Mouse (Mus musculus): ENCODE results near the gene Cox16. TPM values are rescaled to one million over a fixed set of nuclear protein-coding genes. Genes with fewer than 3 reads are reported as not detected.
"Not testable (repeated sequence)": the region's sequence is repeated elsewhere in the genome, so short reads cannot be mapped to it uniquely, and the experiment has no call there.

The Cox16 gene
- polyA plus RNA-seq, 1 experiment from 2014 or later = 115 TPM

GRCm38 (mm10) chr12:81421846-81422245, 63.1 kb downstream of the Cox16 start, which contains the start of gene Adam4:
Gene Adam4, minus strand, starts transcription at chr12:81421946.
- no peaks in the 10 kb centered on the region; the same call in 1 of the 2 replicates for H3K9me3 ChIP-seq
- H3K4me3 ChIP-seq = no peak within 1 kb of the TSS
- H3K36me3 ChIP-seq = peaks cover 4% of the 10 kb centered on the region; the same call in 1 of the 2 replicates
- no peak within 1 kb of the TSS for H3K4me2 ChIP-seq
- no peak within 1 kb of the TSS for H3K9ac ChIP-seq
- no peaks in the 10 kb centered on the region for H3K27me3 ChIP-seq
- H3K4me1 ChIP-seq = no peaks in the 10 kb centered on the region
- H3K27ac ChIP-seq = no peak within 1 kb of the TSS
- 88% methylated on average over 1 of the region's 1 CpGs for WGBS
- no peak for ATAC-seq (ENCODE audit: borderline replicate concordance, extremely low read depth, low FRiP score, low TSS enrichment)

GRCm38 (mm10) chr12:81413211-81413610, 71.7 kb downstream of the Cox16 start:
- no peaks in the 10 kb centered on the region for H3K9me3 ChIP-seq
- no peak overlapping the region for H3K27ac ChIP-seq
- no peak overlapping the region for H3K4me2 ChIP-seq
- H3K4me1 ChIP-seq = no peaks in the 10 kb centered on the region
- 87% methylated on average over 3 of the region's 3 CpGs for WGBS
- H3K27me3 ChIP-seq = no peaks in the 10 kb centered on the region
- ATAC-seq (ENCODE audit: borderline replicate concordance, extremely low read depth, low FRiP score, low TSS enrichment) = no peak
- H3K36me3 ChIP-seq = no peaks in the 10 kb centered on the region
- H3K9ac ChIP-seq = no peak overlapping the region
- no peak overlapping the region for H3K4me3 ChIP-seq

- Histone ChIP-seq H3K27ac (no peak overlapping the region), H3K4me3 (no peak overlapping the region), H3K36me3 (no peaks in the 10 kb centered on the region), H3K9ac (no peak overlapping the region), H3K9me3 (no peaks in the 10 kb centered on the region), H3K27me3 (no peaks in the 10 kb centered on the region), H3K4me1 (no peaks in the 10 kb centered on the region), H3K4me2 (no peak overlapping the region)
- ATAC-seq (ENCODE audit: borderline replicate concordance, extremely low read depth, low FRiP score, low TSS enrichment) = no peak
- WGBS = 89% methylated on average over 3 of the region's 3 CpGs
These were observed 76.0 kb downstream of the Cox16 start for GRCm38 (mm10) chr12:81408966-81409365.

- no peaks in the 10 kb centered on the region for H3K27me3 ChIP-seq
- no peak overlapping the region for H3K4me3 ChIP-seq
- no peaks in the 10 kb centered on the region for H3K4me1 ChIP-seq
- ATAC-seq (ENCODE audit: borderline replicate concordance, extremely low read depth, low FRiP score, low TSS enrichment) = no peak
- no peak overlapping the region for H3K27ac ChIP-seq
- no peaks in the 10 kb centered on the region for H3K9me3 ChIP-seq
- H3K36me3 ChIP-seq = no peaks in the 10 kb centered on the region
- 7% methylated on average over 1 of the region's 1 CpGs for WGBS
- H3K4me2 ChIP-seq = no peak overlapping the region
- no peak overlapping the region for H3K9ac ChIP-seq
These were observed 82.7 kb downstream of the Cox16 start for GRCm38 (mm10) chr12:81402187-81402586.

GRCm38 (mm10) chr12:81379364-81379763, 105.6 kb downstream of the Cox16 start, which contains the start of gene Gm4787:
Gene Gm4787, minus strand, starts transcription at chr12:81379464.
- WGBS = 79% methylated on average over 1 of the region's 1 CpGs

GRCm38 (mm10) chr12:81333841-81334240, 151.1 kb downstream of the Cox16 start:
- peaks cover 32% of the 10 kb centered on the region for H3K27me3 ChIP-seq

More at GRCm38 (mm10) chr12:81379364-81379763, 105.6 kb downstream of the Cox16 start, which contains the start of gene Gm4787:
- not testable (repeated sequence) for H3K27me3 ChIP-seq; H3K36me3 ChIP-seq; H3K4me2 ChIP-seq; H3K27ac ChIP-seq; H3K9ac ChIP-seq; H3K9me3 ChIP-seq; H3K4me1 ChIP-seq; H3K4me3 ChIP-seq; ATAC-seq (ENCODE audit: borderline replicate concordance, extremely low read depth, low FRiP score, low TSS enrichment)

GRCm38 (mm10) chr12:81332875-81333421, 152.0 kb downstream of the Cox16 start, which contains the start of gene Slc8a3:
Gene Slc8a3, minus strand, starts transcription at chr12:81333180.
- Histone ChIP-seq H3K27ac (no peak within 1 kb of the TSS), H3K9ac (peak within 1 kb of the TSS; percentile 50), H3K4me1 (peaks cover 8% of the 10 kb centered on the region; the same call in 1 of the 2 replicates), H3K36me3 (no peaks in the 10 kb centered on the region), H3K4me3 (peak within 1 kb of the TSS; percentile 56), H3K27me3 (peaks cover 32% of the 10 kb centered on the region), H3K9me3 (no peaks in the 10 kb centered on the region), H3K4me2 (peak within 1 kb of the TSS; percentile 99)
- ATAC-seq (ENCODE audit: borderline replicate concordance, extremely low read depth, low FRiP score, low TSS enrichment) = peak; percentile 79
- under 1% methylated on average over 44 of the region's 47 CpGs for WGBS

More at GRCm38 (mm10) chr12:81333841-81334240, 151.1 kb downstream of the Cox16 start:
- Histone ChIP-seq H3K4me2 (peak overlapping the region; percentile 99; the same call in 1 of the 2 replicates), H3K9ac (no peak overlapping the region), H3K9me3 (no peaks in the 10 kb centered on the region), H3K27ac (no peak overlapping the region), H3K36me3 (no peaks in the 10 kb centered on the region), H3K4me1 (peaks cover 8% of the 10 kb centered on the region; the same call in 1 of the 2 replicates), H3K4me3 (peak overlapping the region; percentile 56; the same call in 1 of the 2 replicates)
- ATAC-seq (ENCODE audit: borderline replicate concordance, extremely low read depth, low FRiP score, low TSS enrichment) = no peak
- 67% methylated on average over 5 of the region's 5 CpGs for WGBS

- Histone ChIP-seq H3K36me3 (no peaks in the 10 kb centered on the region), H3K4me1 (peaks cover 8% of the 10 kb centered on the region; the same call in 1 of the 2 replicates), H3K9me3 (no peaks in the 10 kb centered on the region), H3K27me3 (peaks cover 32% of the 10 kb centered on the region), H3K4me2 (peak overlapping the region; percentile 99), H3K27ac (no peak overlapping the region), H3K9ac (peak overlapping the region; percentile 50), H3K4me3 (peak overlapping the region; percentile 56)
- WGBS = 1% methylated on average over 52 of the region's 54 CpGs
- peak; percentile 63 for ATAC-seq (ENCODE audit: borderline replicate concordance, extremely low read depth, low FRiP score, low TSS enrichment)
These were observed 152.7 kb downstream of the Cox16 start for GRCm38 (mm10) chr12:81331937-81332874.

- Histone ChIP-seq H3K27ac (no peak overlapping the region), H3K27me3 (peaks cover 32% of the 10 kb centered on the region), H3K36me3 (no peaks in the 10 kb centered on the region), H3K9me3 (no peaks in the 10 kb centered on the region), H3K4me3 (no peak overlapping the region), H3K4me2 (peak overlapping the region; percentile 99), H3K9ac (no peak overlapping the region), H3K4me1 (peaks cover 8% of the 10 kb centered on the region; the same call in 1 of the 2 replicates)
- 41% methylated on average over 5 of the region's 5 CpGs for WGBS
- no peak for ATAC-seq (ENCODE audit: borderline replicate concordance, extremely low read depth, low FRiP score, low TSS enrichment)
These were observed 153.8 kb downstream of the Cox16 start for GRCm38 (mm10) chr12:81331046-81331638.

GRCm38 (mm10) chr12:81324991-81325390, 159.9 kb downstream of the Cox16 start:
- 63% methylated on average over 3 of the region's 3 CpGs for WGBS
- no peak for ATAC-seq (ENCODE audit: borderline replicate concordance, extremely low read depth, low FRiP score, low TSS enrichment)
- Histone ChIP-seq H3K9ac (no peak overlapping the region), H3K4me2 (no peak overlapping the region), H3K9me3 (no peaks in the 10 kb centered on the region), H3K4me3 (no peak overlapping the region), H3K27ac (no peak overlapping the region), H3K27me3 (no peaks in the 10 kb centered on the region), H3K4me1 (no peaks in the 10 kb centered on the region), H3K36me3 (no peaks in the 10 kb centered on the region)

- H3K27me3 ChIP-seq = no peaks in the 10 kb centered on the region
- no peak overlapping the region for H3K4me2 ChIP-seq
- H3K4me3 ChIP-seq = no peak overlapping the region
- H3K9ac ChIP-seq = no peak overlapping the region
- no peaks in the 10 kb centered on the region for H3K36me3 ChIP-seq
- ATAC-seq (ENCODE audit: borderline replicate concordance, extremely low read depth, low FRiP score, low TSS enrichment) = no peak
- WGBS = 90% methylated on average over 3 of the region's 3 CpGs
- no peaks in the 10 kb centered on the region for H3K9me3 ChIP-seq
- H3K4me1 ChIP-seq = no peaks in the 10 kb centered on the region
- H3K27ac ChIP-seq = no peak overlapping the region
These were observed 160.8 kb downstream of the Cox16 start for GRCm38 (mm10) chr12:81324116-81324515.
